Mouse (Mus musculus) cerebellum, adult 18-20 months (tissue): ENCODE measurements around the gene Ugt2b34.
"Not testable (repeated sequence)": the region's sequence is repeated elsewhere in the genome, so short reads cannot be mapped to it uniquely, and the experiment has no call there.

Source experiments
- DNase-seq, 2 experiments: peaks; one replicate each; pipeline ENCODE4 v3.0.0; 2021

Gene Ugt2b34

DNA sequence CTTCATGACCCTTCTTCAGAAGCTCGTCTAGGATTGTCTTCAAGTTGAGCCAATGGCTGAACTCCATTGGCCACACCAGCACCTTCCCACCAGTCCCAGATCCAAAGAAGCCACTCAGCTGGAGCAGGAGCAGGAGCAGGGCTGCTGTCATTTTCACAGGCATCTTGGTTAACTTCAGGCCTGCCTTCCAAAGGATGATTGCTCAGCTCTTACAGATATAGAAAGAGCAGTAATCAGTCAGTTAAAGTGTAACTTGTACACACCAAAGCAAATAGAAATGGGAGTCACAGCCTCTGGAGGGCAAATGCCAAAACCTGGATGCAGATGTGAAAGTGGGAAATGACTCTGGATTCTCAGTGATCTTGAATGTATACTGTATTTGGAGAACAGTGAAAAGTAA, at the start of gene Ugt2b34:
Gene Ugt2b34, minus strand, starts transcription at position 180 of the 400 bp plus-strand sequence.
- no peak for DNase-seq

DNA sequence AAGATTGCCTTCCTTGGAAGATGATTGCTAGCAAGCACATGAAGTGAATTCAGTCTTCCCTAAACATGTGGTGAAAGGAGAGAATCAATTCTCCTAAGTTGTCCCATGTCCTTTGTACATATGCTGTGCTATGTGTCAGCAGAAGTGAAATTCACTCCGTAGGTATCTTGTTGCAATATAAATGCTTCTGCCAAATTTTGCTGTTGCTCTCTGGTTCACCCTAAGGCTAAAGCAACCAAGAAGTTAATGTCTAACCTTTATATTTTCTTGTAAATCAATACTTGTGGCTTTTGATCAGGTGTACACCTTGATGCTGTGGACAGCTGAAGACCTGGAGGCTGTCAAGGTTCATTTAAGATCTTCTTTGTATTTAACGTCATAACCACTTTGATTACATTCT, 35.4 kb upstream of the Ugt2b34 start:
- no peak for DNase-seq

DNA sequence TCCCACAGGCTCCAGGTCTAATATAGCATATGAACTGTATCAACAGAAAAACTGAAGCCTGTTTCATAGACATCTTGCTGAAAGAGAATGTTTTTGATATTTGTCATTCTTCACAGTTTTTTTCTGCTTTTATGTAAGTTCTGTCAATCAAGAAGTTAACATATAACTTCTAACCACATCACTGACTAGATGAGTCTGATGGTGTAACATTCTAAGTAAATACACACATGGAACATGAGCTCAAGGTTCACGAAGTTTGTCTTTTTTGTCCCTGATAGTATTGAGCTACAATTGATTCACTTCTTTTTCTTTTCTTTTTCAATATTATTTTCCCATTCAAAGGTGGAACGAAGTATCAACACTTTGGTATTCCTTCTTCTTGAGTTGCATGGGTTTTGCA, 19.7 kb upstream of the Ugt2b34 start, which contains the start of gene Ugt2b1:
Gene Ugt2b1, minus strand, starts transcription at position 105 of the 400 bp plus-strand sequence.
- no peak for DNase-seq

DNA sequence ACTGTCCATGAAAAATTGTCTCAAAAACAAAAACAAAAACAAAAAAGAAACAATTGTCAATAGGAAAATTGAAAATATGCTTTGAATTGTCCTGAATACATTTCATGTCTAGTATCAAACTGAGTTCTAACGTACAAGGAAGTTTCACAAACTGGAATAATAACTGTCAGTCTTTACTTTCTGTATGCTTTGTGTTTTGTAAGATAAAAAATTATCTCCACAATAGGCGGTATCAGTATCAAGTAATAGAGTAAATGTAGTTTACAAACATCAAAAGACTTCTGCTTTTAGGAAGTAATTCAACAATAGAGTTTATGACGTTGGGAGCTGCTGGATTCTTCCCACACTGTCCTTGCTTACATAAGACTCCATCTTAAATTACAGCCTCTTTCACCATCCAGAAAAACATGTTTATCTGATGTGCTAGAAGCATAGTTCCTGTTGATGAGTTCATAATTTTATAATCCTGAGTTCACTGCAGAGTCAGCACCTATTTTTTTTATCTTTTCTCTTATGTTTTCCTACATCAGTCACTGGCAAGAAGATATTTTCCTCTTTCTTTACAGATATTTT, 14.0 kb upstream of the Ugt2b34 start:
- no peak for DNase-seq

DNA sequence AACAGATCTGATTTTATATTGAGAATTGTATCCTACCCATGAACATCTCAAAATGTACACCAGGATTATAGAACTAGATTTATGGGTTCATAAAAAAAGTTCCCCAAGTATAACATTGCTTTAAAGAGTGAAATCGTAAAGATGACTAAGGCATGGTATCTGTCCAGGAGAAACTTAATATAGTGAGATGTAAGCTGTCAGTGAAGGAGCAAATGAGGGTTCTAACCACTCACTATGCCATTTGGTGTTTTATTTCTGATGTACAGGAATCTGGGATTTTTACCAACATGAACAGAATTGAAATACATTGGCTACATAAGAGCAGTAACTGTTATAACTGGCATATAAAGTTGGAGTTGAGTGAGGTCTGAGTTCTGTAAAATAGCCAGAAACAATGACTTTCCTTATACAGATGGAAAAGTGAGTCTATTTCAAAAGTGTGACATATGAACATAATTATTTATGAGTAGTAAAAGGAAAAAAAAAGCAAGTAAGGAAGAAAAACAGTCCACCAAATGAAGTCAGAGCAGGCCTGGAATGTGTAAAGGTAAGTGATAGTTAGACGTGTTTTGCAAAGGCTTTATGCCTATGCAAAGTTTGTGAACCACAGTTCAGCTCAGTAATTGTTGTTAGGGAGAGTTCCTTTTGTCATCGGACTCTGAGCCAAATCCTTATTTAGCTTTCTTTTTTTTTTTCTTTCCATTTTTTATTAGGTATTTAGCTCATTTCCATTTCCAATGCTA, 4.8 kb upstream of the Ugt2b34 start:
- no peak for DNase-seq

DNA sequence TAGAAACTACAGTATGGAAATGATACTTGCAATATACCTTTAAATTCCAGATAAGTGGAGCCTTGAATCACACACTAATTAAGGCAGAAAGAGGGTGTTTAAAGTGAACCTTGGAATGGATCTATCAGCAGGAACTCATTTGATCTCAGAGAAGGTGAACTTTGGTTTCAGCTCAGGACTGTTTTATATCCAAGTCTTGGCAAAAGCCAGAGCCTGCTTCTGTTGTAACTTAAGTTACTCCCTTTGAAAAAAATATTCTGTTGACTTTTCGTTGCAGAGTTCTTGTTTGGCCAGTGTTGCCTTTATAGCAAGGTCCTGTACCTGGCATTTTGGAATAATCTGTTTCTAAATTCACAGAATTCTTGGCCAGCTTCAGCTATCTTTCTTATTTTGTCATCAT, 4.0 kb upstream of the Ugt2b34 start:
- no peak for DNase-seq

DNA sequence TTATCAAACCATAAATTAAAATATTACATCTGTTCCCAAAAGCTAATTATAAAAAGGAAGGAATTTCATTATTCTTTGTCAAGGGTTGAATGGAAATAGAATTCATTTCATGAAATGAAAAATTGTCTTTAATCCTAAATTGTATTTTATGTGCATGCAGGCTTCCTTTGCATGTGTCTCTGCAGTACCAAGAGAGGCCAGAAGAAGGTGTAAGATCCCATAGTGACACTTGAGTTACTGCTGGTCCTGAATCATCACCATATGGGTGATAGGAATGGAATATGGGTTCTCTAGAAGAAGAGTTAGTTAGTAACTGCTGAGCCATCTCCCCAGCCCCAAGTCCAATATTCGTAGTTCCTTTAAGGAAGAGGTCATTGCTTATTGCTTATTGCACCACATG, 16.8 kb downstream of the Ugt2b34 start:
- no peak for DNase-seq

DNA sequence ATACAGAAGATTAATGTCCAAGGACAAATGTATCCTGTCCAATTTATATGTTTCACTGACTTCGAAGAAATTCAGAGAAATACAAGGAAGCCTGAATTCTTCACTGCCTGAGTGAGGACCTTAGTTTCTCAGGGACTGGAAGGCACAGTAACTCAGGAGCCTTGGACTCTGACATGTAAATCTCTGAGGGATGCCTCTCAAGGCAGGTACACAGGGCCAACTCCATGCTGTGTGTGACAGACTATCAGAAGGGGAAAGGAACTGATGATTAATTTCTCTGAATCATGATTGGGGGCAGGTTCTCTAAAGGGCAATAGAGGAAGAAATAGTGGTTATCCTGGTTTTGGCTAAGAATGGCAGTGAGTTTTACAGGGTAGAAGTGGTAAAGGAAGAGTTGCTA, 18.3 kb downstream of the Ugt2b34 start:
- no peak for DNase-seq

DNA sequence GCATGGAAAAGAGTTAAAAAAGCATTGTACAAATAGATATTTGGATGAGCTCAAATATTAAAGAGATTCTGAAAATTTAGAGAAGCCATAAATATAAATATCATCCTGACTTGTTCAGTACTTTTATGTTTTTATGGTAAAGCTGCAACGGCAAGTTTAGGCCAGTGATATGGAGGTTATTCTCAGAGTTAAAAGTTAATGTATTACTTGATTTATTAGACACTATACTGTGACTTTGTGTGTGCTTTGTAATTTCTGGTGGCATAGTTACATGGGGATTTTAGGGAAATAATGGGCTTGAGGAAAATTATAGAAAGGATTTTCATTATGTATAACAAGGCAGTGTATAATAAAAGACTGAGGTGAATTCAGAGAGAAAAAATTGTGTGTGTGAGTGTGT, 19.7 kb downstream of the Ugt2b34 start:
- no peak for DNase-seq

DNA sequence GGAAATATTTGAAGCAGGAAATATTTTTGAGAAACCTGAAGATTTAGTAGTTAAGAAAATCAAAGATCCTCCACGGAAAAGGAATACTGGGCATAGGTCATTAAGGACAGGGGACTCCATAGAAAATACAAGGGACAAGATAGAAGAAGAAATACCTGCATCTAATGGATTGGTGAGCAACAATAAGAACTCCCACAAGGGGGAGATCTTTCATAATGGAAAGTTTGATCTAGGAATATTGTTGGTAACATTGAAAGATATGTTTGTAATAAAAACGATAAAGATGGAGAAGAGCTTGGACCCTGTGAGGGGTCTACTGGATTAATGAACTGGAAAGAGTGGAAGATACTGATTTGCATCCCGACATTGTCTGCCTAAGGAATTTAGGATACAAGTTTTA, 20.1 kb downstream of the Ugt2b34 start:
- no peak for DNase-seq

DNA sequence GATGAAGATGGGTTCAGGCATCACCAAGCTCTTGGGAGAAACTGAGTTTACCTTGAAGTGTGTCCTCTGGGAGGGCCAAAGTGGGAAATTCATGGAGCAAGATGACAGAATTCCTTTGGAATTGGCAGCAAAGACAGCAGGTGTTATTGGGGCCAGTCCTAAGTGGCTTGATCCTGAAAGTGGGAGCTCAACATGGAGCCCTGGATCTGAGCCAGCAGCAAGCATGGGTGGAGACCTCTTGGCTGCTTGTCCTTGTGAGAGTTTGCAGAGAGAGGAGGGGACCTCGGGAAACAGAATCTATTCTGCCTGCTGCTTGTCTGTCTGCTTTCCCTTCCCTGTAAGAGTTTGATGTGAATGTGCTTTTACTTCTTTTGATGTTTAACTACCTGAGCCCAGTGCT, 34.9 kb downstream of the Ugt2b34 start:
- DNase-seq, result no peak

DNA sequence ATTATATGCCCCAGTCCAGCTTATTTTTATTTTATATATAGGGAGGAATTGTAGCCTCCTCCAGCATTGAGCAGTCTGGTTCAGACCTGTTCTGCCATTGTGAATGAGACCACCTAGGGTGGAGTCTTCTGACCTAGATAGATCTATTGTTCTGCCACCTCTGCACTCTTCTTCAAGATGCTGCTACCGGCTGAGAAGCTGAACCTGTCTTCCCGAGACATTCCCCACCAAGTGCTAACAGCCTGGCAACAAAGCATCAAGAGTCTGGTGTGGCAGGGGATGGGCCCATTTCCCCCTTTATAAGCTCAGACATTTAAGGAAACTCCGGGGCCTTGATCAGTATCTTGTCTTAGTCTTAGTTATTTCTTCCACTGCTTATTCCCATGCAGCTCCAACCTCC, 48.4 kb downstream of the Ugt2b34 start:
- DNase-seq, result no peak

DNA sequence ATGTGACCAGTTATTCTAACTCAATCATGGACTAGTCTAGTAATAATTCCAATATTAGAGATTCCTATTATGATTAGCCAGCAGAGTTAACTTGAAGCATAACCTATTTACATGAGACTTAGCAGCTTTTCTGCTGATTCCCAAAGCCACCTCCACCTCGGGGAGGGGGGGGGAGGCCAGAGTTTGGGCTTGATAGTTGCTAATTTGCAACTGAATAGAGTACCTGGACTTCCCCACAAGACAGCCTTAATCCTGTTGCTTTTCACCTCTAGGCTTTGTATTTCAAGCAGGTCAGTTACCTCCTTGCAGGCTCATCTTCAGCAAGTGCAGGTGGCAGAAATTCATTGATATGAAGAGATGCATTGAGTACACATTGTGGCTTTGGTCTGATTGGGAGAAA, 49.1 kb downstream of the Ugt2b34 start:
- no peak for DNase-seq

DNA sequence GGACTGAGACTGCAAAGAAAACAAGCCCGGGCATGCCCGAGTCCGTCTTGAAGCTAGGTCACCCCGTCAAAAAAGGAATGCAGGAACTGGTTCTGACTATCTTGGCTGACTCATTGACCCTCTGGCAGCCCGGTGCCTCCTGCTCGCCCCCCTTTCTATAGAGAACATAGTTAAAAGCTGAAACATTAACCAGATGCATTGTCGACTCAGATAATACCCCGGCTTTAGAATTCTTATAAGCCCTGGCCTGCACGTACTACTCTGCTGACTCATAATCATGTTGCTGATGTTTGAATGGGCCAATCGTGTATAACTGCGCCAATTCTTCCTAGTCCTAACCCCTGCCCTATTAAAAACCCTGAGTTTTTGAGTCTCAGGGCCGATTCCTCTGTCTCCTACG, 50.2 kb downstream of the Ugt2b34 start:
- not testable (repeated sequence) for DNase-seq

DNA sequence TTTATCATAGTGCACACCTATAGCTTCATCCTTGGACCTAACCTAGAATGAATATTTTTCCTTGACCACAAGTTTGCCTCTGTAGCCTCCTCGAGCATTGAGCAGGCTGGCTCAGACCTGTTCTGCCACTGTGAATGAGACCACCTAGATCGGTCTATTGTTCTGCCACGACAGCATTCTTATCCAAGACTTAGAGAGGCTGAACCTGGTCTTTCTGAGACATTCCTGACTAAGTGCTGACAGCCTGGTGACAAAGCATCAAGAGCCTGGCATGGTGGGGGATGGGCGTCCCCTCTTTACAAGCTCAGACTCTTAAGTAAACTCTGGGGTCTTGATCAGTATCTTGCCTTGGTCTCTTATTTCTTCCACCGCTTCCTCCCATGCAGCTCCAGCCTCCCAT, 55.1 kb downstream of the Ugt2b34 start:
- no peak for DNase-seq

DNA sequence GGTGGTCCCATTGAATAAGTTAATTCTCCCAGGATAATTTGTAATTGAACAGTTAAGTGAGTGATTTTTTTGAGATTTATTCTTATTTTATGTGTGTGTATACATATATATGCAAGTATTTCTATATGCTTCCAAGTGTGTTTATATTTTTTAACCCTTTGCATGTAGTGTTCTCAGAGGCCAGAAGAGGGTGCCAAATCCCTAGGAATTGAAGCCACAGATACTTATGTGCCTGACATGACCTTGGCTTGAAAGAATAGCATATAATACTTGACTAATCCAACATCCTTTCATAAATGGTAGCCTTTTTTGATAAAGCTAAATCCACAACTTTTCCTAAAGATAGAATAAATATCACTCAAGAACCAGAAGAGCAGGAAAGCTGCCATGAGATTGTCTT, 56.6 kb downstream of the Ugt2b34 start:
- DNase-seq, result no peak

DNA sequence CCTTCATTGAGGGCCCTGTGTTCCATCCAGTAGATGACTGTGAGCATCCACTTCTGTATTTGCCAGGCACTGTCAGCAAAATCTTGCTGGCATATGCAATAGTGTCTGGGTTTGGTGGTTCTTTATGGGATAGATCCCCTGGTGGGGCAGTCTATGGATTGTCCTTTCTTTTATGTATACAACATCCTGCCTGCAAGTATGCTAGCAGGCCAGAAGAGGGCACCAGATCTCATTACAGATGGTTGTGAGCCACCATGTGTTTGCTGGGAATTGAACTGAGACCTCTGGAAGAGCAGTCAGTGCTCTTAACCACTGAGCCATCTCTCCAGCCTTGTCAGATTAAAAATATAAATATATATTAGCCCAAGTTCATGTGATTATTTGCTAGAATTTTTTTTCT, 65.5 kb downstream of the Ugt2b34 start:
- DNase-seq, result not testable (repeated sequence)

DNA sequence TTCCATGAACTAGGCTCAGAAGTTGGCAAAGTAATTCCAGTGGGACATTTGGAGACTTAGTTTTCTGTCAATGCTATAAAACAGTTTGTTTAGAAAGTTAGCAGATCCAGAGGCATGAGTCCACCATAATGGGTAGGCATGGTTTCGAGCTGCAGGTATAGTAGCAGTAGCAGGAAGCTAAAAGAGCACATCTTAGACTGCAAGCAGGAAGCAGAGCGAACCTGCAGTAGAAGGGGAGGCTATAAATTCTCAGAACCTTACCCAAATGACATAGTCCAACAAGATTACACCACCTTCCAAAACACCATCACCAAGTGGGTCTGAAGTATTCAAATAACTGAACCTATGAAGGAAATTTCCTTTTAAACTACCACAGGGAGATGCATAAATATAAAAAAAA, 66.5 kb downstream of the Ugt2b34 start:
- DNase-seq, result no peak
